Mouse (Mus musculus): ENCODE results near the gene Vamp2.

DNA sequence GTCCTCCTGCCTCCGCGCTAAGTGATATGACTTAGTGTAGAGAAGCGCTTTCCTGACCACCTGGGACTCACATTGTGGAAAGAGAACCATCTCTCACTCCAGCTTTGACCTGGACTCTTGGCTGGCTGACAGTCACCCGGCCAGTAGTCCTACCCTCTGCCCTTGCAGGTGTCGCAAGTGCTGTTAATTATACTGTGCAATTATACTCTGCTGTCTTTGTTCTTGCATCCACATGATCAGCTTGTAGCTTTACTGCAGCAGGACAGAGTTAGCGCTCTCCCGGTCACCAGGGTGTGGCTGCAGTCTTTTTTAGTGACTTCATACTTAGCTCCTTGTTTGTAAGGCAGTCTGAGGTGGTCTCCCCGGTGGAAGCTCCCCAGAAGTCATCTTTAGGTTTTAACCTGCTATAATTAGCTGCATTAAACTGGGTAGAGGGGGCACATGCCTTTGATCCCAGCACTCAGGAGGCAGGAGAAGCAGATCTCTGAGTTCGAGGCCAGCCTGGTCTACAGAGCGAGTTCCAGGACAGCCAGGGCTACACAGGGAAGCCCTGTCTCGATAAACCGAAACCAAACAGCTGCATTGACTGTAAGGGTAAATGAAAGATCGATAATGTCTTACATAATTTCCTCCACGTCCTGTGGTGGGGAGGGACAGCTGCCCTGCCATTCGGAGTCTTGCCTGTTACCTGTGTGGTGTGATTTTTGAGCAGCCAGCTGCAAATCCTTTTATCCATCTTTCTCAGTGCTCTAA lies 8.0 kb upstream of the Vamp2 start:
- no peak for TF ChIP-seq CTCF (IDR thresholded peaks at IDR 0.05; ENCODE audit: low read depth, low read length)
- no peak for TF ChIP-seq TAL1 (conservative IDR thresholded peaks at IDR 0.05; ENCODE audit: low read depth, low read length)
- no peak for TF ChIP-seq POLR2AphosphoS5 (IDR thresholded peaks at IDR 0.05; ENCODE audit: insufficient replicate concordance, low read depth, low read length)

Measured in G1E (cell line).